Mouse (Mus musculus) urinary bladder, postnatal 4 days (tissue): ENCODE results near the gene Tmem132c.

Experiments used
- DNase-seq, 2 experiments: peaks; one replicate each; pipeline ENCODE4 v3.0.0; 2021 to 2022; ENCODE audit warnings: low spot score in 2 of 2

The Tmem132c gene

GRCm38 (mm10) chr5:127241136-127241924, at the start of gene Tmem132c:
Gene Tmem132c, plus strand, starts transcription at chr5:127241808.
- DNase-seq: peak; percentile 73 to 88

- peak in 1 of 2 experiments; percentile 65 for DNase-seq
Measured at GRCm38 (mm10) chr5:127191881-127192280, 49.7 kb upstream of the Tmem132c start.

GRCm38 (mm10) chr5:127198850-127199249, 42.8 kb upstream of the Tmem132c start:
- DNase-seq: no peak

- no peak for DNase-seq
Measured at GRCm38 (mm10) chr5:127204881-127205280, 36.7 kb upstream of the Tmem132c start.

- no peak for DNase-seq
Measured at GRCm38 (mm10) chr5:127216389-127216788, 25.2 kb upstream of the Tmem132c start.

GRCm38 (mm10) chr5:127217725-127218124, 23.9 kb upstream of the Tmem132c start:
- DNase-seq: no peak

- DNase-seq: no peak
Measured at GRCm38 (mm10) chr5:127227929-127228595, 13.5 kb upstream of the Tmem132c start.

- DNase-seq: no peak
Measured at GRCm38 (mm10) chr5:127234715-127235114, 6.9 kb upstream of the Tmem132c start.

GRCm38 (mm10) chr5:127235203-127235602, 6.4 kb upstream of the Tmem132c start:
- peak; percentile 41 to 90 for DNase-seq

- no peak for DNase-seq
Measured at GRCm38 (mm10) chr5:127239706-127240105, 1.9 kb upstream of the Tmem132c start.

- no peak for DNase-seq
Measured at GRCm38 (mm10) chr5:127240646-127241045, 962 bp upstream of the Tmem132c start.

- DNase-seq: no peak
Measured at GRCm38 (mm10) chr5:127241925-127242762, 536 bp downstream of the Tmem132c start.

- DNase-seq: no peak
Measured at GRCm38 (mm10) chr5:127242763-127243160, 1.2 kb downstream of the Tmem132c start.

- DNase-seq: no peak
Measured at GRCm38 (mm10) chr5:127243209-127243608, 1.6 kb downstream of the Tmem132c start.

GRCm38 (mm10) chr5:127243611-127244010, 2.0 kb downstream of the Tmem132c start:
- DNase-seq: no peak

- DNase-seq: no peak
Measured at GRCm38 (mm10) chr5:127253263-127253662, 11.7 kb downstream of the Tmem132c start.

- no peak for DNase-seq
Measured at GRCm38 (mm10) chr5:127256947-127257610, 15.5 kb downstream of the Tmem132c start.

- no peak for DNase-seq
Measured at GRCm38 (mm10) chr5:127262136-127262535, 20.5 kb downstream of the Tmem132c start.

- no peak for DNase-seq
Measured at GRCm38 (mm10) chr5:127271145-127271544, 29.5 kb downstream of the Tmem132c start.

- DNase-seq: no peak
Measured at GRCm38 (mm10) chr5:127279462-127279861, 37.9 kb downstream of the Tmem132c start.

GRCm38 (mm10) chr5:127281186-127281585, 39.6 kb downstream of the Tmem132c start:
- no peak for DNase-seq
